Mouse (Mus musculus) cerebellum, postnatal 14 days (tissue): ENCODE data around the gene Lix1l.
"Not testable (repeated sequence)": the region's sequence is repeated elsewhere in the genome, so short reads cannot be mapped to it uniquely, and the experiment has no call there.

Source experiments
- DNase-seq, 2 experiments: peaks; one replicate each; pipeline ENCODE4 v3.0.0; 2021; ENCODE audit warnings: mixed read lengths in 2 of 2

Lix1l gene

GRCm38 (mm10) chr3:96634015-96634414, 33.1 kb downstream of the Lix1l start:
- DNase-seq, result no peak

- DNase-seq, result peak; percentile 83 to 87
Observed at GRCm38 (mm10) chr3:96634928-96635879, 34.3 kb downstream of the Lix1l start, which contains the start of the genes Pex11b and Gm42957. Gene Pex11b, plus strand, starts transcription at chr3:96635376. Gene Gm42957, plus strand, starts transcription at chr3:96635474.

- DNase-seq, result no peak
Observed at GRCm38 (mm10) chr3:96635906-96636305, 35.0 kb downstream of the Lix1l start.

GRCm38 (mm10) chr3:96636448-96636847, 35.5 kb downstream of the Lix1l start:
- peak in 1 of 2 experiments; percentile 10 for DNase-seq

GRCm38 (mm10) chr3:96639219-96639618, 38.3 kb downstream of the Lix1l start:
- DNase-seq, result peak; percentile 65 to 78

- DNase-seq, result peak; percentile 66 to 82
Observed at GRCm38 (mm10) chr3:96645018-96645649, 44.2 kb downstream of the Lix1l start, which contains the start of gene Itga10. Gene Itga10, plus strand, starts transcription at chr3:96645584.

GRCm38 (mm10) chr3:96647365-96647764, 46.4 kb downstream of the Lix1l start:
- DNase-seq, result no peak

DNA sequence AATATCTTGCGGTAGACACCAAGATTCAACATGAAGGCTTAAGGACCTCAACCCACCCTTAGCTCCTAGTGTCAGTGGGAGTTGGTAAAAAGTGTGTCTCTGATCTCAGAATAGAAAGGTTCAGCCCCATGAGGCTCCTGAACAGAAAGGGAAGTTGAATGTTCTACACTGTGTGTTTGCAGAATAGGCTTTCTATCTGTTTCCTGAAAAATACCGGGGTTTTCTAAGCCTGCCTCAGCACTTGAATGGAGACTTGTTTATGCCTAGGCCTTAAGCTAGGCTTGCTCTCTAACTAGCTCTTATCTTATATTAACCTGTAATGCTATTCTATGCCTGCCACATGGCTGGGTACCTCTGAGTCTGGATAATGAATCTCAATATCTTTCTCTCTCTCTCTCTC, 60.0 kb downstream of the Lix1l start:
- DNase-seq, result no peak

DNA sequence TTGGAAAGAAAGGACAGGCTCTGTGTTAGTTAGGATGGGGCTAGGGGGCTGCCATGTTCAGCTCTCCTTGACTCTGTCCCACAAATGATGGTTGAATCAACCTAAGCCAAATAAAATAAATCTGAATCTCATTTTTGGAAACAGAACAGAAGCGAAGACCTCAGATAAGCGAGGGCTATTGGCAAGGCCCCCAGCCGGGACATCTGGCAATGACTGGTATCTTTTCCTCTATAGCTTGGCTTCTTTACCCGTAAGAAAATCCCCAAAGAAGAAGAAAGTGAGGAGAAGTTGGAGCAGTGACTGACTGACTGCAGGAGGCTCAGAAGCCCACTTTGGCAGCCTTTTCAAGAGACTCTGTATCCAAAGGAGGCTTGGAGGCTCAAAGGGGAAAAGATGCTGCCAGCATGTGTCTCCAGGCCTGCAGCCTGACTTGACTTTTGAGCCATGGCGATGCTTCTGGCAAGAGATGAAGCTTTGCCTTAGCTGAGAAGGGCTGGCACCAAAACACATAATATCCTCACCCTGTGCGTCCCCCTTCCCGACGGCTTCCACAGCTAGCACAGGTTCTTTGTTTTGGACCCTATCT, 61.9 kb downstream of the Lix1l start:
- peak; percentile 43 to 53 for DNase-seq

- peak; percentile 95 to 97 for DNase-seq
Observed at GRCm38 (mm10) chr3:96663432-96664239, 62.7 kb downstream of the Lix1l start.

GRCm38 (mm10) chr3:96665732-96666363, 64.9 kb downstream of the Lix1l start:
- not testable (repeated sequence) for DNase-seq

DNA sequence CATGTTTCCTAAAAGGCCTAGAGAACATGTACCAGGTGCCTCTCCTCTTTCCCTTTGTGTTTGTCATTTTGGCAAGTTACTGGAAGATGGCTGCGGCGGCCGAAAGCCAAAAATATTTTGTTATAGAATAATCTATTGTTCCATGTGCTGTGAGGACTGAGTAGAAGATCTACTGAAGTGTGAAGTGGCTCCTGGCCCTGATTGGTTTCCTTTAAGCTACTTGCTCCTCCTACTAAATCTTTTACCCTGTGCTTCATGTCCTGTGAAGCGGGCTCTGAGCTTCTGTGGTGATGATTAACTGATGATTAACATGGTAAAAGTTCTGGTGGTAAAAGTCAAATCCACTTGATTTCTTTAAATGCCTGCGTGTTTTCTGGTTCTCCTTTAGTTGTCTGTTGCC, 66.0 kb downstream of the Lix1l start:
- no peak for DNase-seq

- peak in 1 of 2 experiments; percentile 44 for DNase-seq
Observed at GRCm38 (mm10) chr3:96667316-96667715, 66.4 kb downstream of the Lix1l start.

DNA sequence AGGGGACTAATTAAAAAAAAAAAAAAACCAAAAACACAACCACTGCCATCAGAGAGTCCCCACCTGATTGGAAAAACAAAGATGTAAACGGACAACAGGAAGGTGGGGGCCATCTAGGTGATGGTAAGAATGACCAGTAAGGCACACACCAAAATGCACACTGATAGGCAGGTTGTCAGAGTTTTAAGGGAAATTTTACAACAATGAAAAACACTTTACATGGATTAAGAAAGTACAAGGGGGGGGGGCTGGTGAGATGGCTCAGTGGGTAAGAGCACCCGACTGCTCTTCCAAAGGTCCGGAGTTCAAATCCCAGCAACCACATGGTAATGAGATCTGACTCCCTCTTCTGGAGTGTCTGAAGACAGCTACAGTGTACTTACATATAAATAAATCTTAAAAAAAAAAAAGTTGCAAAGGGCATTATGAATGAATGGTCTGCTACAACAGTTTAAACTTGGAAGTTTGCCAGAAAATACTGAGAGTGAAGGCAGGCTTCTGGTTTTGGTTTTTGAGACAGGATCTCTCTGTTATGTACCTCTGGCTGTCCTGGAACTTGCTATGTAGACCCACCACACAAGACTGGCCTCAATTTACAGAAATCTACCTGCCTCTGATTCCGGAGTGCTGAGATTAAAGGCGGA, 67.6 kb downstream of the Lix1l start:
- no peak for DNase-seq

- peak; percentile 83 to 89 for DNase-seq
Observed at GRCm38 (mm10) chr3:96669727-96670468, 68.9 kb downstream of the Lix1l start, which contains the start of gene Ankrd35. Gene Ankrd35, plus strand, starts transcription at chr3:96670131.

GRCm38 (mm10) chr3:96671519-96671918, 70.6 kb downstream of the Lix1l start:
- no peak for DNase-seq

GRCm38 (mm10) chr3:96673514-96673913, 72.6 kb downstream of the Lix1l start:
- DNase-seq, result no peak

GRCm38 (mm10) chr3:96674442-96674841, 73.5 kb downstream of the Lix1l start:
- no peak for DNase-seq

DNA sequence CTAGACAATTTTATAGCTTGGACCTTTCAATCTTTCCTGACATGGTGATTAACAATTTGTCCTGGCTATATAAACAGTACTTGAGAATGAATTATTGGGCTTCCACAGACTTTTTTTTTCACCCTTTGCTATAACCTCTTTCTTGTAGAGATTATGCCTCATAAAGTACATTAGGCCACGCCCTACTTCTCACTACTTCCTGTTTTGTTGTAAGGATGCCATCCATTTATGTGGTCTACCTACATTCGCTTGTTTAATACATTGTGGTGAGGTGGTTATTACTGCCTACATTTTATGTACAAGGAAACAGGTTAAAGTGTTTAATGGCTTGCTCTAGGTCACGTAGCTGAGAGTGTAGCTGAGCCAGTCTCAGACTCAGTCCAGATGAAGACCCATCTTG, 74.2 kb downstream of the Lix1l start:
- DNase-seq, result no peak

- DNase-seq, result no peak
Observed at GRCm38 (mm10) chr3:96675690-96676089, 74.7 kb downstream of the Lix1l start.
